Mouse (Mus musculus) cortical plate, adult 2 months (tissue): Measurements from ENCODE around the gene Dtx2.

Experiments used
- CTCF ChIP-seq: fragments of 200-500 bp; IDR thresholded peaks from 2 replicates; pipeline ENCODE4 v1.5.1; 2011; ENCODE audit warnings: mild to moderate bottlenecking, control low read depth, low read length; ENCODE audit not compliant: insufficient read depth; ENCODE audit errors: extremely low read depth
- POLR2A ChIP-seq: fragments of 200-500 bp; IDR thresholded peaks from 2 replicates; pipeline ENCODE4 v1.6.1; 2011; ENCODE audit warnings: mild to moderate bottlenecking, low read length, control low read depth; ENCODE audit not compliant: insufficient read depth; ENCODE audit errors: extremely low read depth

- TF ChIP-seq CTCF, result no peak
- TF ChIP-seq POLR2A, result no peak
These were observed 48.0 kb upstream of the Dtx2 start for GRCm38 (mm10) chr5:135946621-135947020.
